Mouse (Mus musculus) heart, postnatal 0 days (tissue): ENCODE data around the gene Slpi. TPM values are rescaled to one million over a fixed set of nuclear protein-coding genes. Genes with fewer than 3 reads are reported as not detected.
"Not testable (repeated sequence)": the region's sequence is repeated elsewhere in the genome, so short reads cannot be mapped to it uniquely, and the experiment has no call there.

Experiments
- ATAC-seq: fragments of 200-750 bp; cut with Nextera tagmentation; 2 replicates; pipeline ENCODE4 v1.8.0; 2017; ENCODE audit warnings: low read depth, moderate number of reproducible peaks, moderate library complexity; ENCODE audit not compliant: insufficient read depth
- DNase-seq: peaks from one replicate; pipeline ENCODE4 v3.0.0-alpha.2; 2016; ENCODE audit warnings: low spot score
- H3K27ac ChIP-seq: fragments of 300-500 bp; sonication (generic); 2 replicates; pipeline ENCODE4 v1.5.1; 2014; ENCODE audit warnings: low read depth, mild to moderate bottlenecking
- H3K27me3 ChIP-seq: fragments of 300-500 bp; sonication (generic); 2 replicates; pipeline ENCODE4 v1.6.1; 2014; ENCODE audit warnings: low read length, mixed read lengths; ENCODE audit not compliant: control insufficient read depth, insufficient read depth
- H3K36me3 ChIP-seq: fragments of 300-500 bp; sonication (generic); replicated peaks from 2 replicates; pipeline ENCODE4 v1.6.1; 2014; ENCODE audit warnings: low read length, mixed read lengths; ENCODE audit not compliant: control insufficient read depth, insufficient read depth
- H3K4me1 ChIP-seq: fragments of 300-500 bp; sonication (generic); 2 replicates; pipeline ENCODE4 v1.6.1; 2014; ENCODE audit warnings: antibody characterized with exemption; ENCODE audit not compliant: control insufficient read depth, insufficient read depth
- H3K4me2 ChIP-seq: fragments of 300-500 bp; sonication (generic); 2 replicates; pipeline ENCODE4 v1.6.1; 2014; ENCODE audit warnings: low read depth, mild to moderate bottlenecking, low read length, moderate library complexity
- H3K4me3 ChIP-seq: fragments of 300-500 bp; sonication (generic); 2 replicates; pipeline ENCODE4 v1.5.1; 2014; ENCODE audit warnings: low read depth, low read length
- H3K9ac ChIP-seq: fragments of 300-500 bp; sonication (generic); replicated peaks from 2 replicates; pipeline ENCODE4 v1.6.1; 2014; ENCODE audit warnings: low read depth, low read length, mixed read lengths
- H3K9me3 ChIP-seq: fragments of 300-500 bp; sonication (generic); replicated peaks from 2 replicates; pipeline ENCODE4 v1.6.1; 2016; ENCODE audit warnings: low read length; ENCODE audit not compliant: control insufficient read depth
- CTCF ChIP-seq: IDR thresholded peaks from 2 replicates; pipeline ENCODE4 v1.5.1; 2016; ENCODE audit warnings: antibody characterized with exemption, control low read depth, low read depth
- EP300 ChIP-seq: IDR thresholded peaks from 2 replicates; pipeline ENCODE4 v1.6.1; 2016; ENCODE audit warnings: antibody characterized with exemption, low read depth
- WGBS: fragments of 180-500 bp; shearing (Covaris S2); extraction: QIAGEN DNeasy Blood & Tissue Kit; methylation state at CpG from one replicate; pipeline ENCODE4 v1.1.7; 2014; 5-methylcytosine and 5-hydroxymethylcytosine counted together
- polyA plus RNA-seq: library from polyadenylated mRNA; unstranded; fragments of >200 nt; fragmentation: Nextera tagmentation; extraction: Ambion mirVana; gene quantifications from 2 replicates; pipeline ENCODE4 v1.2.1, GENCODE M21; 2015
- total RNA-seq: library from RNA; depleted of rRNA; stranded (reverse); fragments of >200 nt; gene quantifications from 2 replicates; pipeline ENCODE4 v1.2.3, GENCODE M21; 2014; ENCODE audit warnings: low replicate concordance

Slpi gene
- total and polyA plus RNA-seq, 2 experiments from 2014 or later: 2.0 TPM; not detected in 1

GRCm38 (mm10) chr2:164353356-164353755 lies 35.5 kb downstream of the Slpi start:
- 85% methylated on average over 11 of the region's 11 CpGs for WGBS
- DNase-seq (no peak), ATAC-seq (no peak)
- Histone ChIP-seq H3K4me3 (no peak overlapping the region), H3K9me3 (no peaks in the 10 kb centered on the region), H3K27me3 (no peaks in the 10 kb centered on the region), H3K36me3 (no peaks in the 10 kb centered on the region), H3K4me1 (no peaks in the 10 kb centered on the region), H3K27ac (no peak overlapping the region), H3K9ac (no peak overlapping the region), H3K4me2 (no peak overlapping the region)
- TF ChIP-seq CTCF: no peak
- no peak for TF ChIP-seq EP300

GRCm38 (mm10) chr2:164352697-164353096 lies 36.2 kb downstream of the Slpi start:
- Histone ChIP-seq H3K4me1 (no peaks in the 10 kb centered on the region), H3K9ac (no peak overlapping the region), H3K36me3 (no peaks in the 10 kb centered on the region), H3K27me3 (no peaks in the 10 kb centered on the region), H3K4me2 (no peak overlapping the region), H3K9me3 (no peaks in the 10 kb centered on the region), H3K27ac (no peak overlapping the region), H3K4me3 (no peak overlapping the region)
- DNase-seq: peak; percentile 35
- TF ChIP-seq EP300 (no peak), CTCF (no peak)
- WGBS: 61% methylated on average over 3 of the region's 3 CpGs
- no peak for ATAC-seq

DNA sequence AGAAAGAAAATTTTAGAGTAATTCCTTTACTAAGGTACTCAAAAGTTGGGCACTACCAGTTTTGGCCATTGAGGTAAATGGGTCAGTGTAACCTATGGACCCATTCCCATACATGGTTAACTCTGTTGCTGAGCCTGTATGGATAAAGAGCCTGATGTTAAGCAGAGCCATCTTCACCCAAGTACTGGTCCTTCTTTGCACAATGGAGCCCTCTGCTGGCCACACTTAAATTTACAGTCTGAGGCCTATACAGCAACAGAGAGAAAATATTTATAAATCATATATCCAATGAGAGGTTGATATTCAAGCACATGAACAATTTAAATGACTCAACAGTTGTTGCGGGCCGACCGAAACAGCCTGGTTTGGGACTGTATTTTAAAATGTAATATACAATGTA lies 39.9 kb downstream of the Slpi start:
- DNase-seq (no peak), ATAC-seq (no peak)
- H3K27ac ChIP-seq: no peak overlapping the region
- no peaks in the 10 kb centered on the region for H3K36me3 ChIP-seq
- no peak overlapping the region for H3K9ac ChIP-seq
- 88% methylated on average over 3 of the region's 3 CpGs for WGBS
- TF ChIP-seq EP300 (no peak), CTCF (peak; percentile 45)
- no peaks in the 10 kb centered on the region for H3K9me3 ChIP-seq
- no peak overlapping the region for H3K4me3 ChIP-seq
- H3K4me2 ChIP-seq: no peak overlapping the region
- H3K4me1 ChIP-seq: no peaks in the 10 kb centered on the region
- no peaks in the 10 kb centered on the region for H3K27me3 ChIP-seq

GRCm38 (mm10) chr2:164347697-164348096 lies 41.2 kb downstream of the Slpi start:
- H3K4me2 ChIP-seq, ATAC-seq, H3K4me3 ChIP-seq, H3K9ac ChIP-seq, H3K9me3 ChIP-seq, DNase-seq, H3K27ac ChIP-seq, H3K36me3 ChIP-seq, H3K27me3 ChIP-seq, H3K4me1 ChIP-seq: not testable (repeated sequence)
- TF ChIP-seq CTCF: 0 out of 2 replicates have a peak, but pooled peaks have one; percentile 10

DNA sequence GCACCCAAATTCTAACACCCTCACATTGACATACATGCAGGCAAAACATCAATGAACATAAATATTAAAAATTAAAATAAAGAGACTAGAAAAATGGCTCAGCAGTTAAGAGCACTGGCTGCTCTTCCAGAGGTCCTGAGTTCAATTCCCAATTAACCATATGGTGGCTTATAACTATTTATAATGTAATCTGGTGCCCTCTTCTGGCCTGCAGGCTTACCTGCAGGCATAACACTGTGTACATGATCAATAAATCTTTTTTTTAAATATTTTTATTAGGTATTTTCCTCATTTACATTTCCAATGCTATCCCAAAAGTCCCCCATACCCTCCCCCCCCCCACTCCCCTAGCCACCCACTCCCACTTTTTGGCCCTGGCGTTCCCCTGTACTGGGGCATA lies 45.2 kb downstream of the Slpi start:
- not testable (repeated sequence) for H3K36me3 ChIP-seq, H3K9me3 ChIP-seq, ATAC-seq, H3K4me1 ChIP-seq, H3K9ac ChIP-seq, H3K27me3 ChIP-seq, H3K27ac ChIP-seq, DNase-seq, H3K4me3 ChIP-seq, H3K4me2 ChIP-seq
- 100% methylated on average over 1 of the region's 1 CpGs for WGBS
- 0 out of 2 replicates have a peak, but pooled peaks have one; percentile 5 for TF ChIP-seq CTCF

GRCm38 (mm10) chr2:164332440-164332839 lies 56.5 kb downstream of the Slpi start, which contains the start of gene Svs5:
Gene Svs5 (plus strand): TSS chr2:164332740.
- H3K4me3 ChIP-seq, H3K27ac ChIP-seq, H3K9ac ChIP-seq, H3K27me3 ChIP-seq, DNase-seq, ATAC-seq, H3K9me3 ChIP-seq, H3K36me3 ChIP-seq, H3K4me1 ChIP-seq, H3K4me2 ChIP-seq: not testable (repeated sequence)
- 32% methylated on average over 3 of the region's 3 CpGs for WGBS
